Mouse (Mus musculus): ENCODE results near the gene Tns1.
A peak's percentile ranks its signal among the peaks of the same experiment; 100 is the strongest.

The Tns1 gene

GRCm38 (mm10) chr1:74090329-74090728, 33.9 kb downstream of the Tns1 start:
- DNase-seq, result no peak

GRCm38 (mm10) chr1:74088569-74088968, 35.7 kb downstream of the Tns1 start:
- DNase-seq, result no peak

- no peak for DNase-seq
Measured at GRCm38 (mm10) chr1:74085566-74085965, 38.7 kb downstream of the Tns1 start.

GRCm38 (mm10) chr1:74084752-74085151, 39.5 kb downstream of the Tns1 start:
- no peak for DNase-seq

GRCm38 (mm10) chr1:74084065-74084705, 40.1 kb downstream of the Tns1 start:
- DNase-seq, result no peak

- DNase-seq, result no peak
Measured at GRCm38 (mm10) chr1:74082841-74083463, 41.3 kb downstream of the Tns1 start.

GRCm38 (mm10) chr1:74081573-74081989, 42.7 kb downstream of the Tns1 start:
- DNase-seq, result no peak

- DNase-seq, result no peak
Measured at GRCm38 (mm10) chr1:74077353-74077752, 46.9 kb downstream of the Tns1 start.

- DNase-seq, result no peak
Measured at GRCm38 (mm10) chr1:74076230-74076629, 48.0 kb downstream of the Tns1 start.

GRCm38 (mm10) chr1:74074693-74075485, 49.4 kb downstream of the Tns1 start:
- peak; percentile 25 for DNase-seq

- DNase-seq, result no peak
Measured at GRCm38 (mm10) chr1:74073791-74074190, 50.5 kb downstream of the Tns1 start.

GRCm38 (mm10) chr1:74070745-74071144, 53.5 kb downstream of the Tns1 start:
- no peak for DNase-seq

GRCm38 (mm10) chr1:74070001-74070551, 54.2 kb downstream of the Tns1 start:
- no peak for DNase-seq

GRCm38 (mm10) chr1:74069085-74069835, 55.0 kb downstream of the Tns1 start:
- DNase-seq, result no peak

- no peak for DNase-seq
Measured at GRCm38 (mm10) chr1:74068366-74069084, 55.7 kb downstream of the Tns1 start.

- no peak for DNase-seq
Measured at GRCm38 (mm10) chr1:74067866-74068265, 56.4 kb downstream of the Tns1 start.

- DNase-seq, result no peak
Measured at GRCm38 (mm10) chr1:74066576-74066975, 57.7 kb downstream of the Tns1 start.

- no peak for DNase-seq
Measured at GRCm38 (mm10) chr1:74066061-74066460, 58.2 kb downstream of the Tns1 start.

GRCm38 (mm10) chr1:74060046-74060445, 64.2 kb downstream of the Tns1 start:
- DNase-seq, result no peak

- no peak for DNase-seq
Measured at GRCm38 (mm10) chr1:74059552-74059951, 64.7 kb downstream of the Tns1 start.

- no peak for DNase-seq
Measured at GRCm38 (mm10) chr1:74058771-74059170, 65.5 kb downstream of the Tns1 start.

GRCm38 (mm10) chr1:74058309-74058708, 65.9 kb downstream of the Tns1 start:
- no peak for DNase-seq
